Mouse (Mus musculus) testis, adult 2 months (tissue): ENCODE measurements at regions not wholly inside any gene's neighbourhood (a gene's known extent, or its start where the extent isn't known, plus 50 kb on each side); places are given as distances from the start of the nearest gene placed in this dataset.

Experiments used
- CTCF ChIP-seq: fragments of 200-500 bp; IDR thresholded peaks from 2 replicates; pipeline ENCODE4 v1.5.1; 2012; ENCODE audit warnings: low read depth, mild to moderate bottlenecking, inconsistent platforms, low read length, moderate library complexity; ENCODE audit not compliant: control insufficient read depth, insufficient read depth, insufficient replicate concordance
- POLR2A ChIP-seq: fragments of 200-500 bp; IDR thresholded peaks from 2 replicates; pipeline ENCODE4 v1.6.1; 2012; ENCODE audit warnings: low read depth, mild to moderate bottlenecking, inconsistent platforms, low read length, moderate library complexity; ENCODE audit not compliant: control insufficient read depth

- TF ChIP-seq CTCF (no peak), POLR2A (no peak)
These were observed 317.1 kb upstream of the Sash1 start for GRCm38 (mm10) chr10:9202922-9203321.
